Mouse (Mus musculus): ENCODE measurements around the gene Spg7. TPM values are rescaled to one million over a fixed set of nuclear protein-coding genes. Genes with fewer than 3 reads are reported as not detected.

Spg7 gene
- total and polyA plus RNA-seq, 2 experiments from 2014 or later, result 51.3 to 64.3 TPM

DNA sequence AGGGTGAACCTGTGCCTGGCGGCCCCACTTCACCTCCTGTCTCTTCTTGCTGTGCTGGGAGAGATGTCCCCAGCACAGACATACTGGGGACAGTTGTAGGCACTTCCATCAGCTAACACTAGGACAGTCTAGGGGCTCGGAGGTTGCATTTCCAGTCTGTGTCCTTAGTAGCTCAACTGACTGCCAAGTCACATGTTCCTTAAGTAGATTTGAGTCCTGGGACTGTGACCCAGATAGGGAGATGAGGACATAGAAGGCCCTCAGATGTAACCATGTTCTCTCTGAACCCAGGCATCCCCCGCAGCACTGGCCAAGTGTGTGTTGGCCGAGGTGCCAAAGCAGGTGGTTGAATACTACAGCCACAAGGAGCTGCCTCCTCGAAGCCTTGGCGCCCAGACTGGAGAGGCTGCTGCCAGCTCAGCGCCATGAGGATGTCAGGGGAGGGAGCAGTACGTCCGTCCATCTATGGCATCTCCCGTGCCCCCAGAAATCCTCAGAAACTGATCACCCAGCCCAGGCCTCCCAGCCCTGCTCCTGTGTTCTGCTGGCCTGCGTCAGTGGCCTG, 71.5 kb downstream of the Spg7 start:
- no peak for TF ChIP-seq CTCF (IDR thresholded peaks at IDR 0.05)
- ATAC-seq (ENCODE audit: low FRiP score), result no peak
- DNase-seq (ENCODE audit: low spot score), result no peak
- Histone ChIP-seq H3K36me3 (ENCODE audit: insufficient read depth, low read length) (no peaks in the 10 kb centered on the region), H3K4me2 (ENCODE audit: low read depth, low read length, poor library complexity, severe bottlenecking) (no peak overlapping the region), H3K27me3 (ENCODE audit: insufficient read depth, low read length) (no peaks in the 10 kb centered on the region), H3K9ac (replicated peaks; ENCODE audit: low read length, poor library complexity, severe bottlenecking) (no peak overlapping the region), H3K4me3 (ENCODE audit: low read depth, low read length) (no peak overlapping the region), H3K9me3 (ENCODE audit: low read length) (no peaks in the 10 kb centered on the region), H3K27ac (ENCODE audit: low read depth, low read length) (peak overlapping the region; percentile 82; the same call in 1 of the 2 replicates), H3K4me1 (ENCODE audit: insufficient read depth, low read length) (peaks cover 11% of the 10 kb centered on the region; the same call in 1 of the 2 replicates)
- 92% methylated on average over 11 of the region's 11 CpGs for WGBS

GRCm38 (mm10) chr8:123135406-123135805, 72.7 kb downstream of the Spg7 start:
- H3K9me3 ChIP-seq (ENCODE audit: low read length), result no peaks in the 10 kb centered on the region
- peak overlapping the region; percentile 82 for H3K27ac ChIP-seq (ENCODE audit: low read depth, low read length)
- H3K36me3 ChIP-seq (ENCODE audit: insufficient read depth, low read length), result no peaks in the 10 kb centered on the region
- H3K4me2 ChIP-seq (ENCODE audit: low read depth, low read length, poor library complexity, severe bottlenecking), result peak overlapping the region; percentile 37
- H3K4me1 ChIP-seq (ENCODE audit: insufficient read depth, low read length), result peaks cover 11% of the 10 kb centered on the region; the same call in 1 of the 2 replicates
- 13% methylated on average over 7 of the region's 7 CpGs for WGBS
- no peaks in the 10 kb centered on the region for H3K27me3 ChIP-seq (ENCODE audit: insufficient read depth, low read length)
- DNase-seq (ENCODE audit: low spot score) (peak; percentile 81), ATAC-seq (ENCODE audit: low FRiP score) (peak; percentile 68)
- no peak overlapping the region for H3K4me3 ChIP-seq (ENCODE audit: low read depth, low read length)
- TF ChIP-seq CTCF (IDR thresholded peaks at IDR 0.05), result no peak
- 0 out of 2 replicates have a peak overlapping the region, but pooled peaks have one; percentile 36 for H3K9ac ChIP-seq (replicated peaks; ENCODE audit: low read length, poor library complexity, severe bottlenecking)

- Histone ChIP-seq H3K4me3 (ENCODE audit: low read depth, low read length) (no peak overlapping the region), H3K27me3 (ENCODE audit: insufficient read depth, low read length) (no peaks in the 10 kb centered on the region), H3K27ac (ENCODE audit: low read depth, low read length) (peak overlapping the region; percentile 82), H3K4me2 (ENCODE audit: low read depth, low read length, poor library complexity, severe bottlenecking) (peak overlapping the region; percentile 37), H3K9ac (replicated peaks; ENCODE audit: low read length, poor library complexity, severe bottlenecking) (0 out of 2 replicates have a peak overlapping the region, but pooled peaks have one; percentile 36), H3K36me3 (ENCODE audit: insufficient read depth, low read length) (no peaks in the 10 kb centered on the region), H3K4me1 (ENCODE audit: insufficient read depth, low read length) (peaks cover 11% of the 10 kb centered on the region; the same call in 1 of the 2 replicates), H3K9me3 (ENCODE audit: low read length) (no peaks in the 10 kb centered on the region)
- no peak for TF ChIP-seq CTCF (IDR thresholded peaks at IDR 0.05)
- ATAC-seq (ENCODE audit: low FRiP score), result no peak
- no peak for DNase-seq (ENCODE audit: low spot score)
- WGBS, result 38% methylated on average over 9 of the region's 9 CpGs
Observed at GRCm38 (mm10) chr8:123135806-123136205, 73.1 kb downstream of the Spg7 start.

- no peak for TF ChIP-seq CTCF (IDR thresholded peaks at IDR 0.05)
- H3K9me3 ChIP-seq (ENCODE audit: low read length), result no peaks in the 10 kb centered on the region
- ATAC-seq (ENCODE audit: low FRiP score), result no peak
- no peaks in the 10 kb centered on the region for H3K27me3 ChIP-seq (ENCODE audit: insufficient read depth, low read length)
- no peak for DNase-seq (ENCODE audit: low spot score)
- H3K4me3 ChIP-seq (ENCODE audit: low read depth, low read length), result no peak overlapping the region
- WGBS, result 89% methylated on average over 9 of the region's 9 CpGs
- no peak overlapping the region for H3K9ac ChIP-seq (replicated peaks; ENCODE audit: low read length, poor library complexity, severe bottlenecking)
- H3K36me3 ChIP-seq (ENCODE audit: insufficient read depth, low read length), result no peaks in the 10 kb centered on the region
- no peak overlapping the region for H3K27ac ChIP-seq (ENCODE audit: low read depth, low read length)
- no peak overlapping the region for H3K4me2 ChIP-seq (ENCODE audit: low read depth, low read length, poor library complexity, severe bottlenecking)
- peaks cover 11% of the 10 kb centered on the region; the same call in 1 of the 2 replicates for H3K4me1 ChIP-seq (ENCODE audit: insufficient read depth, low read length)
Observed at GRCm38 (mm10) chr8:123136287-123136686, 73.5 kb downstream of the Spg7 start.

DNA sequence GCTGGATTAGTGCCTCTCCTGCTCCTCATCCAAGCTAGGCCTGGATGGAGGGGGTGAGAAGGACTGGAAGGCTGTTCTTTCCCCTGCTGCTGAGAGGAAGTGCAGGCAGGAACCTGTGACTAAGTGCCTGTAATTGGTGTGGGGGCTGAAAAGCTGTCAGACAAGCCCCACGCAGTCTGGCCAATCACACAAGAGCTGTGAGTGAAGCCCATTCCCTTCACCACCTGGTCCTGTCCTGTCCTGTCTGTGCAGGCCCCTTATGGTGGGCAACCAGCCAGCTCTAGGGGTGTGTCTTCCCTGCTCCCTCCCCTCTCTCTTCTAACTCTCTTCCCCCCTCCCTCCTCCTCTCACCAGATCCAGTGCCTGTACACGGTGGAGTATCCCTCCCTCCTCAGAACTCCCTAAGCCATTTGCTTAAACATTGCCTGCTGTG, 74.9 kb downstream of the Spg7 start:
- H3K9me3 ChIP-seq (ENCODE audit: low read length), result no peaks in the 10 kb centered on the region
- H3K9ac ChIP-seq (replicated peaks; ENCODE audit: low read length, poor library complexity, severe bottlenecking), result 0 out of 2 replicates have a peak overlapping the region, but pooled peaks have one; percentile 8
- no peak overlapping the region for H3K4me2 ChIP-seq (ENCODE audit: low read depth, low read length, poor library complexity, severe bottlenecking)
- WGBS, result 14% methylated on average over 2 of the region's 2 CpGs
- peak; percentile 43; the same call in 1 of the 2 replicates for ATAC-seq (ENCODE audit: low FRiP score)
- H3K4me1 ChIP-seq (ENCODE audit: insufficient read depth, low read length), result peaks cover 11% of the 10 kb centered on the region; the same call in 1 of the 2 replicates
- H3K27ac ChIP-seq (ENCODE audit: low read depth, low read length), result no peak overlapping the region
- DNase-seq (ENCODE audit: low spot score), result peak; percentile 79
- no peaks in the 10 kb centered on the region for H3K36me3 ChIP-seq (ENCODE audit: insufficient read depth, low read length)
- no peaks in the 10 kb centered on the region for H3K27me3 ChIP-seq (ENCODE audit: insufficient read depth, low read length)
- TF ChIP-seq CTCF (IDR thresholded peaks at IDR 0.05), result no peak
- no peak overlapping the region for H3K4me3 ChIP-seq (ENCODE audit: low read depth, low read length)

DNA sequence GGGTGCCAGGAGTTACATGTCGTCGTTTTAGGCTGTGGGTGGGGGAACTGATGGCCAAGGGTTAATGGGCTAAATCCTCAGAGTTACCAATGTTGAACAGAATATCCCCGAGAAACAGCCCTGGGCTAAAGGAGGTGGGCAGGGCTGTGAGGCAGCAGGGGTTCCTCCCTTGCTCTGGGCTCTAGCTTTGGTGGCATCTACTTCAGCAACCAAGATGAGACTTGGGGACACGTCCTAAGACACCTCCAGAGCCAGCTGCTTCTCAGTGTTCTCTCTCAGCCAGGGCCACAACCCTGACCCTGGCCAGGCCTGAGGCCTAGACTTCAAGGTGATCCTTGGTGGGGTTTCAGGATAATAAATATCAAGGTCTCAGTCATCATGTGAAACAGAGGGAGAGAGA, 76.0 kb downstream of the Spg7 start:
- no peaks in the 10 kb centered on the region for H3K27me3 ChIP-seq (ENCODE audit: insufficient read depth, low read length)
- no peak overlapping the region for H3K27ac ChIP-seq (ENCODE audit: low read depth, low read length)
- no peak overlapping the region for H3K9ac ChIP-seq (replicated peaks; ENCODE audit: low read length, poor library complexity, severe bottlenecking)
- no peak for TF ChIP-seq CTCF (IDR thresholded peaks at IDR 0.05)
- H3K9me3 ChIP-seq (ENCODE audit: low read length), result no peaks in the 10 kb centered on the region
- no peak overlapping the region for H3K4me3 ChIP-seq (ENCODE audit: low read depth, low read length)
- ATAC-seq (ENCODE audit: low FRiP score) (no peak), DNase-seq (ENCODE audit: low spot score) (no peak)
- H3K4me2 ChIP-seq (ENCODE audit: low read depth, low read length, poor library complexity, severe bottlenecking), result no peak overlapping the region
- H3K36me3 ChIP-seq (ENCODE audit: insufficient read depth, low read length), result no peaks in the 10 kb centered on the region
- peaks cover 11% of the 10 kb centered on the region; the same call in 1 of the 2 replicates for H3K4me1 ChIP-seq (ENCODE audit: insufficient read depth, low read length)
- WGBS, result 77% methylated on average over 4 of the region's 4 CpGs

All from midbrain, postnatal 0 days (tissue).